Mouse (Mus musculus): Measurements from ENCODE around the gene Gatad2b. TPM values are rescaled to one million over a fixed set of nuclear protein-coding genes. Genes with fewer than 3 reads are reported as not detected.

Gene Gatad2b
- polyA plus RNA-seq, 1 experiment from 2014 or later, result 13.7 TPM

GRCm38 (mm10) chr3:90268190-90268589 lies 24.8 kb upstream of the Gatad2b start:
- ATAC-seq (ENCODE audit: low read depth), result no peak
- Histone ChIP-seq H3K27ac (replicated peaks) (no peak overlapping the region), H3K36me3 (peaks cover 49% of the 10 kb centered on the region), H3K4me3 (no peak overlapping the region), H3K9ac (no peak overlapping the region), H3K27me3 (no peaks in the 10 kb centered on the region), H3K4me1 (replicated peaks) (peaks cover 11% of the 10 kb centered on the region), H3K9me3 (no peaks in the 10 kb centered on the region), H3K4me2 (no peak overlapping the region)
- WGBS, result 95% methylated on average over 11 of the region's 11 CpGs

DNA sequence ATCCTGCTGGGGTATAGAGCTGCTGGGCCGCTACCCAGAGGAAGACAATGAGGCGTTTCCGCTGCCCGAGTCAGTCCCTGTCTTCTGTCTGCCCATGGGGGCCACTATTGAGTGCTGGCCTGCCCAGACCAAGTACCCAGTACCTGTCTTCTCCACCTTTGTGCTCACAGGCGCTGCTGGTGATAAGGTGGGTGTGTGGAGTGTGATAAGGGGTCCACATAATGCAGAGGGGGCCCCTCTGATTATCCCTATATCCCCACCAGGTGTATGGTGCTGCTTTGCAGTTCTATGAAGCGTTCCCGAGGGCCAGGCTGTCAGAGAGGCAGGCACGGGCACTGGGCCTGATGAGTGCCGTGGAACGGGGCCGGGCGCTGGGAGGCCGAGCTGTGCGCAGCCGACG lies 24.0 kb upstream of the Gatad2b start:
- Histone ChIP-seq H3K27ac (replicated peaks) (no peak overlapping the region), H3K27me3 (no peaks in the 10 kb centered on the region), H3K4me3 (no peak overlapping the region), H3K9ac (no peak overlapping the region), H3K36me3 (peaks cover 49% of the 10 kb centered on the region), H3K4me2 (no peak overlapping the region), H3K9me3 (no peaks in the 10 kb centered on the region), H3K4me1 (replicated peaks) (peaks cover 11% of the 10 kb centered on the region)
- 87% methylated on average over 16 of the region's 16 CpGs for WGBS
- no peak for ATAC-seq (ENCODE audit: low read depth)

- 94% methylated on average over 8 of the region's 8 CpGs for WGBS
- Histone ChIP-seq H3K9ac (no peak overlapping the region), H3K27ac (replicated peaks) (no peak overlapping the region), H3K4me1 (replicated peaks) (peaks cover 11% of the 10 kb centered on the region), H3K4me2 (no peak overlapping the region), H3K9me3 (no peaks in the 10 kb centered on the region), H3K36me3 (peaks cover 60% of the 10 kb centered on the region), H3K4me3 (no peak overlapping the region), H3K27me3 (no peaks in the 10 kb centered on the region)
- ATAC-seq (ENCODE audit: low read depth), result no peak
Measured at GRCm38 (mm10) chr3:90270784-90271183, 22.2 kb upstream of the Gatad2b start.

DNA sequence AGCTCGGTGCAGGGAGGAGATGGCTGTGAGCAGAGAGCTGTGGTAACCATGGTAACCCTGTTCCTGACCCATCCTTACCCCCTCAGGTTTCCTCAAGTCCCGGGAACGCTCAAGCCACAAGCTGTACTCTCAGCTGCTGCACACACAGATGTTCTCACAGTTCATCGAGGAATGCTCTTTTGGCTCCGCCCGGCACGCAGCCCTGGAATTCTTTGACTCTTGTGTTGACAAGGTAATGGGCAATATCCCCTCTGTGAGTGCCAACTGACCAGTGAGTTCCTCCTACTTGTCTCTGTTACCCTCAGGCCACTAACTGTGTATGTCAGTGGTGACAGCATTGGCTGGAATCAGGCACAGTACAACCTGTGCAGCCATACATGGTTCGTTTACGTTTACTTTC lies 20.8 kb upstream of the Gatad2b start:
- WGBS, result 69% methylated on average over 9 of the region's 9 CpGs

GRCm38 (mm10) chr3:90273855-90274254 lies 19.1 kb upstream of the Gatad2b start:
- no peak overlapping the region for H3K4me3 ChIP-seq
- H3K4me1 ChIP-seq (replicated peaks), result no peaks in the 10 kb centered on the region
- no peaks in the 10 kb centered on the region for H3K9me3 ChIP-seq
- ATAC-seq (ENCODE audit: low read depth), result no peak
- WGBS, result 93% methylated on average over 22 of the region's 22 CpGs
- no peaks in the 10 kb centered on the region for H3K27me3 ChIP-seq
- H3K9ac ChIP-seq, result no peak overlapping the region
- no peak overlapping the region for H3K27ac ChIP-seq (replicated peaks)
- peaks cover 85% of the 10 kb centered on the region for H3K36me3 ChIP-seq
- no peak overlapping the region for H3K4me2 ChIP-seq

More for the DNA sequence above, 20.8 kb upstream of the Gatad2b start:
- H3K9ac ChIP-seq, result no peak overlapping the region
- no peak for ATAC-seq (ENCODE audit: low read depth)
- no peaks in the 10 kb centered on the region for H3K27me3 ChIP-seq
- H3K36me3 ChIP-seq, result peaks cover 73% of the 10 kb centered on the region
- H3K4me2 ChIP-seq, result no peak overlapping the region
- H3K27ac ChIP-seq (replicated peaks), result no peak overlapping the region
- no peaks in the 10 kb centered on the region for H3K4me1 ChIP-seq (replicated peaks)
- H3K9me3 ChIP-seq, result no peaks in the 10 kb centered on the region
- no peak overlapping the region for H3K4me3 ChIP-seq

DNA sequence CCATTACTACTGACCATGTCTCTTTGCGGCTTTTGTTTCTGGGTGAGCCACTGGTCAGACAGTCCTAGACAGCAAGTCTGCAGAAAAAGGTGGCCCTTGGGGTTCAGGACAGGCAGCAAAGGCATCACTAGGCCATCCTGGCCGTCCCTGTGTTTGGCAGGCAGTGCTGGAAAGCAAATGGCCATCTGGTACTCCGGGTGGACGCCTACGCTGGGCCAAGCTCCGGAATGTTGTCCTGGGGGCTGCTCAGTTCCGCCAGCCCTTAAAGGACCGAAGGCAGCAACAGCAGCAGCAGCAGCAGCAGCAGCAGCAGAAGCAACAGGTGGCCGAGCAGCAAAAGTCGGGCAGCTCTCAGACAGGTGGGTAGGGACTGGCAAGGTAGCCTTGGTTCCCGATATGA lies 17.7 kb upstream of the Gatad2b start:
- ATAC-seq (ENCODE audit: low read depth), result no peak
- Histone ChIP-seq H3K9ac (no peak overlapping the region), H3K36me3 (peaks cover 93% of the 10 kb centered on the region), H3K4me3 (no peak overlapping the region), H3K4me1 (replicated peaks) (no peaks in the 10 kb centered on the region), H3K27me3 (no peaks in the 10 kb centered on the region), H3K4me2 (no peak overlapping the region), H3K9me3 (no peaks in the 10 kb centered on the region), H3K27ac (replicated peaks) (no peak overlapping the region)
- WGBS, result 93% methylated on average over 11 of the region's 11 CpGs

DNA sequence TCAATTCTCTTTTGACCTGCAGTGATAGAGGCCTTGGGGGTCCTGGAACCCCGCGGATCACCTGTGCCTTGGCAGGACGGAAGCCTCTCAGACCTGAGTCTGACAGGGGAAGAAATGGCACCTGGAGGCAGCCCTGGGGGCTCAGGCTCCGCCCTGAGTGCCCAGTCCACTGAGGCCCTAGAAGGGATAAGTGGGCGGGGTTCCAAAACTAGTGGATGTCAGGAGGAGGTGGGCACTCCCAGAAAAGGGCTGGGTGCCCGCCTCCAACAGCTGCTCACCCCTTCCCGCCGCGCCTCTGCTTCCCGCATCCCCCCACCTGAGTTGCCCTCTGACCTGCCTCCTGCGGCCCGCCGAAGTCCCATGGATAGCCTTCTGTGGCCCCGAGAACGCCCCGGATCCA lies 16.1 kb upstream of the Gatad2b start:
- 60% methylated on average over 16 of the region's 16 CpGs for WGBS
- Histone ChIP-seq H3K4me2 (no peak overlapping the region), H3K4me1 (replicated peaks) (no peaks in the 10 kb centered on the region), H3K9ac (no peak overlapping the region), H3K27ac (replicated peaks) (no peak overlapping the region), H3K36me3 (peaks cover 89% of the 10 kb centered on the region), H3K27me3 (no peaks in the 10 kb centered on the region), H3K4me3 (no peak overlapping the region), H3K9me3 (no peaks in the 10 kb centered on the region)
- no peak for ATAC-seq (ENCODE audit: low read depth)

DNA sequence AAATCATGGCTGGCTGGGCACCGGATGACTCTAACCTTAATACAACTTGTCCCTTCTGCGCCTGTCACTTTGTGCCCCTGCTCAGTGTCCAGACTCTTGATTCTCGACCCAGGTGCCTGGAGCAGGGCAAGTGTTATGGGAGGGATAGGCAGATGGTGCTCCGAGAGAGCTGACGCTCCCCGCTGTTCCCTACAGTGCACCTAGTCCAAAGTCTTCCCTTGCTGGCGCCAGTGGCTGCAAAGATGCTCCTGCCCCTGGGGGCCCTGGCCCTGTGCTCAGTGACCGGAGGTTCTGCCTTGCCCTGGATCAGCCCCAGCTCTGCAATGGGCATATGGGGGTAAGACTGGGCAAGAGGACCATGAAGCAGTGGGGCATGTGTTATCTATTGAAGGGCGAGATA lies 15.2 kb upstream of the Gatad2b start:
- peaks cover 80% of the 10 kb centered on the region for H3K36me3 ChIP-seq
- WGBS, result 92% methylated on average over 9 of the region's 9 CpGs
- no peak overlapping the region for H3K4me3 ChIP-seq
- no peak for ATAC-seq (ENCODE audit: low read depth)
- H3K4me2 ChIP-seq, result no peak overlapping the region
- H3K27me3 ChIP-seq, result no peaks in the 10 kb centered on the region
- no peak overlapping the region for H3K27ac ChIP-seq (replicated peaks)
- no peaks in the 10 kb centered on the region for H3K4me1 ChIP-seq (replicated peaks)
- no peak overlapping the region for H3K9ac ChIP-seq
- no peaks in the 10 kb centered on the region for H3K9me3 ChIP-seq

- ATAC-seq (ENCODE audit: low read depth), result no peak
- H3K27ac ChIP-seq (replicated peaks), result no peak overlapping the region
- H3K9me3 ChIP-seq, result no peaks in the 10 kb centered on the region
- whole genome bisulfite sequencing, result 98% methylated on average over 10 of the region's 10 CpGs
- no peaks in the 10 kb centered on the region for H3K4me1 ChIP-seq (replicated peaks)
- no peak overlapping the region for H3K4me2 ChIP-seq
- no peak overlapping the region for H3K9ac ChIP-seq
- no peak overlapping the region for H3K4me3 ChIP-seq
- H3K27me3 ChIP-seq, result no peaks in the 10 kb centered on the region
- H3K36me3 ChIP-seq, result peaks cover 76% of the 10 kb centered on the region
Measured at GRCm38 (mm10) chr3:90278211-90278610, 14.8 kb upstream of the Gatad2b start.

DNA sequence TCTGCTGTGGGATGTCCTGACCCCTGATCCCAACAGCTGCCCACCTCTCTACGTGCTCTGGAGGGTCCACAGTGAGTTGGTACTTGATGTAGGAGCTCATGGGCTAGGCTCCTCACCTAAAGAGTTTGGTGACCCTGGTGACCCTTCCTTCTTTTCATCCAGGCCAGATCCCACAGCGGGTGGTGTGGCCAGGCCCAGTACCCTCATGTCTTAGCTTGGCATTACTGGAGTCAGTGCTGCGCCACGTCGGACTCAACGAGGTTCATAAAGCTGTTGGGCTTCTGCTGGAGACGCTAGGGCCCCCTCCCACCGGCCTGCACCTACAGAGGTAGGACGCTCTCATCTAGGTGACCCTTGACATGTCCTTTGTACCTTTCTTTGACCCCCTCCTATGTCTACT lies 13.8 kb upstream of the Gatad2b start:
- WGBS, result 93% methylated on average over 9 of the region's 9 CpGs
- no peaks in the 10 kb centered on the region for H3K27me3 ChIP-seq
- peaks cover 66% of the 10 kb centered on the region for H3K36me3 ChIP-seq

DNA sequence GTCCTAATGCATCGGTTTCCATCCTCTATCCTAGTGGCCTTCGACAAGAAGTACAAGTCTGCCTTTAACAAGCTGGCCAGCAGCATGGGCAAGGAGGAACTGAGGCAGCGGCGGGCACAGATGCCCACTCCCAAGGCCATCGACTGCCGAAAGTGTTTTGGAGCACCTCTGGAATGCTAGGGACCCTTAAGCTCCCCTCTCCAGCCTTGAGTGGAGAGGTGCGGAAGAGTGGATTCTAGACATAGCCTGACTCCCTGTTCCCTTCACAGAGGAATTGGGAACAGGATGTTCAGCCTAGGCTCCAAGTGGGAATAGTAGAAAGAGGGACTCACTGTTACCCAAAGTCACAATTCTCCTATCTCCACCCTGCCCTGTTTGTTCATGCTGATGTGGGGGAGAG lies 13.2 kb upstream of the Gatad2b start:
- no peak overlapping the region for H3K9ac ChIP-seq
- no peak overlapping the region for H3K4me3 ChIP-seq
- no peaks in the 10 kb centered on the region for H3K4me1 ChIP-seq (replicated peaks)
- WGBS, result 94% methylated on average over 7 of the region's 7 CpGs
- peaks cover 64% of the 10 kb centered on the region for H3K36me3 ChIP-seq
- H3K27me3 ChIP-seq, result no peaks in the 10 kb centered on the region
- no peak overlapping the region for H3K27ac ChIP-seq (replicated peaks)
- no peaks in the 10 kb centered on the region for H3K9me3 ChIP-seq
- no peak for ATAC-seq (ENCODE audit: low read depth)
- no peak overlapping the region for H3K4me2 ChIP-seq

More for the DNA sequence above, 13.8 kb upstream of the Gatad2b start:
- H3K27ac ChIP-seq (replicated peaks), result no peak overlapping the region
- no peak overlapping the region for H3K4me2 ChIP-seq
- no peaks in the 10 kb centered on the region for H3K9me3 ChIP-seq
- H3K9ac ChIP-seq, result no peak overlapping the region
- ATAC-seq (ENCODE audit: low read depth), result no peak
- H3K4me1 ChIP-seq (replicated peaks), result no peaks in the 10 kb centered on the region
- H3K4me3 ChIP-seq, result no peak overlapping the region

DNA sequence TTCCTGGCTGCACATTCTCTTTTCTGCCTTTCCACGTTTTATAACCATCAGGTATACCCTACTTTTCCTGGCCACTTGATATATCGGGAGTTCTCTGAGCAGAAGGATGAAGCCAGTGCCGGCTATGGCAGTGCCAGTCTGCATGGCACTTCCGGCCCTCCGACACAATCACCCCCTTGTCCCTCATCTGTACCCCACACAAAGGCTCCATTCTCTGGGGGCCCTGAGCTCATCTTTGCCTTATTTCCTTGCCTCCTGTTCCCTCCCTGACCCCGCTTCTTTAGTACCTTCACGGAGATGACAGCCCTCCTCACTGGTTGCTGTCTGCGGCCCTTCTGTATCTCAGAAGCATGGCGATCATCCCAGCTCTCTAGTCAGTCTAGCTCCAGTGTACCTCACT lies 12.3 kb upstream of the Gatad2b start:
- WGBS, result 83% methylated on average over 9 of the region's 9 CpGs
- Histone ChIP-seq H3K9me3 (no peaks in the 10 kb centered on the region), H3K36me3 (peaks cover 55% of the 10 kb centered on the region), H3K27me3 (no peaks in the 10 kb centered on the region), H3K4me3 (no peak overlapping the region), H3K9ac (no peak overlapping the region), H3K4me2 (no peak overlapping the region), H3K4me1 (replicated peaks) (no peaks in the 10 kb centered on the region), H3K27ac (replicated peaks) (no peak overlapping the region)
- ATAC-seq (ENCODE audit: low read depth), result no peak

DNA sequence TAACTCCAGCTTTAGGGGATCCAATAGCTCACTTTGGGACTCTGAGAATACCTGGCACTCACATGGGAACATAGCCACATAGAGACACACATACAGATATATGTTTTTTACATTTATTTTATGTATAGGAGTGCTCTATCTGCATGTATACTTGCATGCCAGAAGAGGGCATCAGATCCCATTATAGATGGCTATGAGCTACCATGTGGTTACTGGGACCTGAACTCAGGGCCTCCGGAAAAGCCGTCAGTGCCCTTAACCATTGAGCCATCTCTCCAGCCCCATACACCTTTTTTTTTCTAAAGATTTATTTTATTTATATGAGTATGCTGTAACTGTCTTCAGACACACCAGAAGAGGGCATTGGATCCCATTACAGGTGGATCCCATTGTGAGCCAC lies 8.8 kb upstream of the Gatad2b start:
- H3K27ac ChIP-seq (replicated peaks), result no peak overlapping the region
- no peak overlapping the region for H3K9ac ChIP-seq
- peaks cover 22% of the 10 kb centered on the region for H3K36me3 ChIP-seq
- H3K4me1 ChIP-seq (replicated peaks), result no peaks in the 10 kb centered on the region
- H3K27me3 ChIP-seq, result no peaks in the 10 kb centered on the region
- no peak for ATAC-seq (ENCODE audit: low read depth)
- 100% methylated on average over 2 of the region's 2 CpGs for WGBS
- H3K4me3 ChIP-seq, result no peak overlapping the region
- no peaks in the 10 kb centered on the region for H3K9me3 ChIP-seq
- H3K4me2 ChIP-seq, result no peak overlapping the region
